Mouse (Mus musculus) bone marrow macrophage, adult 2 months (primary cell): ENCODE data around the gene Ncs1.

Experiments
- CTCF ChIP-seq: IDR thresholded peaks from 2 replicates; pipeline ENCODE4 v1.5.1; 2012; ENCODE audit warnings: low read depth, mild to moderate bottlenecking, low read length, moderate library complexity
- POLR2A ChIP-seq: IDR thresholded peaks from 2 replicates; pipeline ENCODE4 v1.6.1; 2012; ENCODE audit warnings: mild to moderate bottlenecking, low read depth, low read length, borderline replicate concordance

DNA sequence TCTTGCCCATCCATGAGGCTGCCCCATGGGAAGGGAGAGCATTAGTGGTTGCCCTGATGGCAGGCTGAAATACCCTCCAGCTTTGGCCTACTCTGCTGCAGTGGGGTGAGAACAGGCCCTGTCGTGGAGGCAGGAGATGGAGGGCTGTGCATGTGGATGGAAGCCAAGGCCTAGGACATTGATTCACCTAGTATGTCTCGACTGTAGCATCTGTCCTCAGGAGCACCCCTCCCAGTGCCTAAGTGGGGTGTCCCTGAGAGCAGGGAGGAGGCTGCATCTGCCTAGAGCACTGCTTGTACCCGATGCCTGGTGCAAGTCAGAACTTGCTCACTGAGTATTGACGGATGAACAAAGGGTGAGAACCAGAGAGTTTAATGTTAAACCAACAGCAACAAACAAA is 39.4 kb upstream of the Ncs1 start:
- no peak for TF ChIP-seq CTCF
- no peak for TF ChIP-seq POLR2A
